Mouse (Mus musculus): ENCODE data around the gene Gm29797. TPM values are rescaled to one million over a fixed set of nuclear protein-coding genes. Genes with fewer than 3 reads are reported as not detected.
A peak's percentile ranks its signal among the peaks of the same experiment; 100 is the strongest.

The Gm29797 gene
- polyA plus RNA-seq, 1 experiment from 2014 or later, result 0.21 TPM

DNA sequence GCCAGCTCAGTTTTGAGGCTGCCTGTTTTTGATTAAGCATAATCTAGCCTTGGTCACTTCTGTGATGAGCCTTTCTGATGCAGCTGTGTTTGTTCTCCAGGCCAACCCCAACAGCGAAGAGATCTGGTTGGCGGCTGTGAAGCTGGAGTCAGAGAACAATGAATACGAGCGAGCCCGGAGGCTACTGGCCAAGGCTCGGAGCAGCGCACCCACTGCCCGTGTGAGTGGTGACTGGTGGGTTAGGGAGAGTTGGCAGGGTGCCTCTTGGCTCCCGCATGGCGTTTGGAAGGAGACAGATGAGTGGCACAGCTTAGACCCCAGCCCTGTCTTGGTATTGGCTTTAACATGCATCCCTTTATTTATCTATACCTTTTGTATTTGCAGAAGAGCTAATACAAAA lies 7.9 kb upstream of the Gm29797 start:
- H3K27ac ChIP-seq (ENCODE audit: low read length), result no peak overlapping the region
- H3K9me3 ChIP-seq (ENCODE audit: control insufficient read depth, low read length), result no peaks in the 10 kb centered on the region
- WGBS, result 90% methylated on average over 10 of the region's 10 CpGs
- no peak overlapping the region for H3K4me3 ChIP-seq (ENCODE audit: low read length)
- H3K4me1 ChIP-seq (replicated peaks; ENCODE audit: control insufficient read depth, insufficient read depth, low read length), result no peaks in the 10 kb centered on the region
- H3K27me3 ChIP-seq (ENCODE audit: control insufficient read depth, insufficient read depth, low read depth, low read length), result no peaks in the 10 kb centered on the region
- H3K9ac ChIP-seq (ENCODE audit: low read length), result no peak overlapping the region
- no peak for ATAC-seq (ENCODE audit: low read depth)
- peaks cover 47% of the 10 kb centered on the region for H3K36me3 ChIP-seq (ENCODE audit: control insufficient read depth, insufficient read depth, low read length)
- no peak overlapping the region for H3K4me2 ChIP-seq (ENCODE audit: low read depth, low read length)

DNA sequence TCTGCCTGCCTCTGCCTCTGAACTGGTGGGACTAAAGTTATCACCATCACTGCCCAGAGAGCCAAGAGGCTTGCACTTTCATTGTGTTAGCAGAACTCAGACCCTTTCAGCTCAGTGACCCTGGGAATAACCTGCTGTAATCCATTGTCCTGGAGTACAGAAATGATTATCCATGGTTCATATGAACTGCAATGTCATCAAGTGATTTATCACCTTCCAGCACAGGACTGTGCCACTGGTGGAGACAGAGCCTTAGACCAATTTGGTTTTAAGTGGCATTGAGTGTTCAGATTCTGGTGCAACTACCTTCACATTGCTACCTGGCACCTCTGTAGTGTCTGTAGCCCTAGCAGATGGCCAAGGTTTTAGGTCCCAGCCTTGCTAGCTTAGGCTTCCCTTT lies 3.8 kb upstream of the Gm29797 start:
- H3K27ac ChIP-seq (ENCODE audit: low read length), result no peak overlapping the region

DNA sequence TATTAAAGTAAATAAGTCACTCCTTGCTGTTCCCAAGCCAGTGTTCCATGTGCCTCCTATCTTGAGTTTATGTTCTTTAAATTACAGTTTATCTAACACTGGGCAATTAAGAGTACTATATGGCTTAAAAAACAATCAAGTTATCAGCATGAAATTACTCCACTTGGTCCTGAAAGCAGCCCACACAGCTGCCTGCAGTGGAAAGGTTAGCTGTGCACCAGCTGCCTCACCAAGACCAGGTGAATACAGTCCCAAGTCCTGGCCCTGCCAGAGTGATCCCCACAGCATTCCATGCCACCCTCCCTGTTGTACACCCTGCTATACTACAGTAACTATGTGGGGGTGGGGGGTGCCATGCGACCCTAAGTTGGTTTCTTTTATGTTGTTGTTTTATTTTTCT lies 3.3 kb upstream of the Gm29797 start:
- WGBS, result 87% methylated on average over 1 of the region's 1 CpGs
- ATAC-seq (ENCODE audit: low read depth), result no peak
- Histone ChIP-seq H3K4me1 (replicated peaks; ENCODE audit: control insufficient read depth, insufficient read depth, low read length) (no peaks in the 10 kb centered on the region), H3K36me3 (ENCODE audit: control insufficient read depth, insufficient read depth, low read length) (peaks cover 41% of the 10 kb centered on the region), H3K9me3 (ENCODE audit: control insufficient read depth, low read length) (no peaks in the 10 kb centered on the region), H3K4me3 (ENCODE audit: low read length) (no peak overlapping the region), H3K27ac (ENCODE audit: low read length) (no peak overlapping the region), H3K9ac (ENCODE audit: low read length) (no peak overlapping the region), H3K27me3 (ENCODE audit: control insufficient read depth, insufficient read depth, low read depth, low read length) (no peaks in the 10 kb centered on the region), H3K4me2 (ENCODE audit: low read depth, low read length) (no peak overlapping the region)

More for the DNA sequence above, 3.8 kb upstream of the Gm29797 start:
- H3K9ac ChIP-seq (ENCODE audit: low read length), result no peak overlapping the region
- no peak overlapping the region for H3K4me3 ChIP-seq (ENCODE audit: low read length)
- H3K4me2 ChIP-seq (ENCODE audit: low read depth, low read length), result no peak overlapping the region
- peaks cover 45% of the 10 kb centered on the region for H3K36me3 ChIP-seq (ENCODE audit: control insufficient read depth, insufficient read depth, low read length)
- no peaks in the 10 kb centered on the region for H3K9me3 ChIP-seq (ENCODE audit: control insufficient read depth, low read length)
- ATAC-seq (ENCODE audit: low read depth), result no peak
- H3K27me3 ChIP-seq (ENCODE audit: control insufficient read depth, insufficient read depth, low read depth, low read length), result no peaks in the 10 kb centered on the region
- no peaks in the 10 kb centered on the region for H3K4me1 ChIP-seq (replicated peaks; ENCODE audit: control insufficient read depth, insufficient read depth, low read length)

DNA sequence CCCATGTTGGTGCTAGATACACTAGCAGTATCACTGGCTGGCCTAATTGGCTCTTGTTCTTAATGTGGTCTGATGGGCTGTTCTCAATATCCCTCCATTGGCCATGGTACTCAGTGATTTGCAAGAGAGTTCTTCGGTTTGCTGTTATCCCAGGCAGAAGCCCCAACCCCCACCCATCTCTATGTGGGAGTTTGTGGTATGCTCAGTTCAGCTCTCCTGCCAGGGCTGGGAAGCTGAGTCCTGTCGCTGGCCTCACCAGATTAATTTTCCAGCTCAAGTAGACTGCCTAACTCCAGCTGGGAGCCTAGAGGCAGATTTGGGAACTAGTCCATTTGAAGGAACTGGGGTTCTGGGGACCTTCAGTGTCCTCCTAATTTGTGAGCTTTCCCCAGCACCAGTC lies 607 bp downstream of the Gm29797 start:
- H3K4me3 ChIP-seq (ENCODE audit: low read length), result no peak overlapping the region
- no peak overlapping the region for H3K4me2 ChIP-seq (ENCODE audit: low read depth, low read length)
- peaks cover 3% of the 10 kb centered on the region for H3K4me1 ChIP-seq (replicated peaks; ENCODE audit: control insufficient read depth, insufficient read depth, low read length)
- no peaks in the 10 kb centered on the region for H3K27me3 ChIP-seq (ENCODE audit: control insufficient read depth, insufficient read depth, low read depth, low read length)
- no peak overlapping the region for H3K27ac ChIP-seq (ENCODE audit: low read length)
- no peak overlapping the region for H3K9ac ChIP-seq (ENCODE audit: low read length)
- WGBS, result 56% methylated on average over 2 of the region's 2 CpGs
- ATAC-seq (ENCODE audit: low read depth), result no peak
- H3K36me3 ChIP-seq (ENCODE audit: control insufficient read depth, insufficient read depth, low read length), result peaks cover 19% of the 10 kb centered on the region
- no peaks in the 10 kb centered on the region for H3K9me3 ChIP-seq (ENCODE audit: control insufficient read depth, low read length)

DNA sequence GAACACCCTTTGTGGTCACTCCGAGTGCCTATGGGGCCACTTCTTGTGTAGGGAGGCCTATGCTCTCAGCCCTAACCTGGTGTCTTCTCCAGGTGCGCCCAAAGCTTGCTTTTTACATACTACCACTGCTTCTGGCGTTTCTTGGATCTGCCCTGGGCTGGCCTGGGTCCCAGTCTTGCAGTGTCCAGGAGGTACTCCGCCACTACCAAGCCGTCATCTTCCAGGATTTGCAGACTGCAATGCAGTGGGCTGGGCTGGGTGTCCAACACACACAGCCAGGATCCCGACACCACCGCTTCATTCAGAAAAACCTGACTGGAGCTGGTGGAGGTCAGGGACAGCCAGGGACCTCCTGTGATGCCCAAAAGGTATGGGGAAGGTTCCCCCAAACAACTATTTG lies 1.7 kb downstream of the Gm29797 start:
- Histone ChIP-seq H3K9me3 (ENCODE audit: control insufficient read depth, low read length) (no peaks in the 10 kb centered on the region), H3K9ac (ENCODE audit: low read length) (no peak overlapping the region), H3K36me3 (ENCODE audit: control insufficient read depth, insufficient read depth, low read length) (peaks cover 14% of the 10 kb centered on the region), H3K4me1 (replicated peaks; ENCODE audit: control insufficient read depth, insufficient read depth, low read length) (peaks cover 3% of the 10 kb centered on the region), H3K27me3 (ENCODE audit: control insufficient read depth, insufficient read depth, low read depth, low read length) (no peaks in the 10 kb centered on the region), H3K27ac (ENCODE audit: low read length) (no peak overlapping the region), H3K4me2 (ENCODE audit: low read depth, low read length) (no peak overlapping the region), H3K4me3 (ENCODE audit: low read length) (no peak overlapping the region)
- 83% methylated on average over 7 of the region's 7 CpGs for WGBS
- no peak for ATAC-seq (ENCODE audit: low read depth)

DNA sequence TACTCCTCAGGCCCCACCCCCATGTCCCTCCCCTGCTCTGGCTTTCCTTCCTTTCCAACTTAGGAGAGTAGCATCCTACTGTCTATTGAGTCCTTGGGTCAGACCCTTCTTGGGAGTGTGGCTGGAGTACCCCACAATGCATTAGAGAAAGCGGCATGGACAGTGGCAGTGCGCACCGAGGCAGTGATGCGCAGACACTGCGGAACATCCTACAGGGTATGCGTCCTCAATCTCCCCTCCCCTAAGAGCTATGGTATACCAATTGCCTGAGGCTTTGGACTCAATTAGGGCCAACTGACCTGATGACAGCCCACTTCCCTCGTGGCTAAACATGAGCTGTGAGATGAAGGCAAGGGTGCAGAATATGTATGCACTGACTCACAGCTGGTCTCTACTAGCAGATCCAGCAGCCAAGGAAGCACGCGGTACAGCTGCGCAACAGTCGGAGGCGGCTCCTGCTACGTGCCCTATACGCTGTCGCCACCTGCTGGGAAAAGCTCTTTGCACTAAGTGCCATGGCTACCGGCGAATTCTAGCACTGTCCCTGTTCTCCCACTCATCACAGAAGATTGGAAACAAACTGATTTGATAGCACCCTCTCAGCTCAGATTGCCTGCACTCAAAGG lies 2.2 kb downstream of the Gm29797 start:
- Histone ChIP-seq H3K36me3 (ENCODE audit: control insufficient read depth, insufficient read depth, low read length) (peaks cover 13% of the 10 kb centered on the region), H3K9ac (ENCODE audit: low read length) (no peak overlapping the region), H3K27ac (ENCODE audit: low read length) (peak overlapping the region; percentile 11; the same call in 1 of the 2 replicates), H3K9me3 (ENCODE audit: control insufficient read depth, low read length) (no peaks in the 10 kb centered on the region), H3K4me2 (ENCODE audit: low read depth, low read length) (no peak overlapping the region), H3K4me1 (replicated peaks; ENCODE audit: control insufficient read depth, insufficient read depth, low read length) (peaks cover 3% of the 10 kb centered on the region), H3K4me3 (ENCODE audit: low read length) (no peak overlapping the region), H3K27me3 (ENCODE audit: control insufficient read depth, insufficient read depth, low read depth, low read length) (no peaks in the 10 kb centered on the region)
- peak; percentile 21; the same call in 1 of the 2 replicates for ATAC-seq (ENCODE audit: low read depth)
- WGBS, result 41% methylated on average over 17 of the region's 17 CpGs

DNA sequence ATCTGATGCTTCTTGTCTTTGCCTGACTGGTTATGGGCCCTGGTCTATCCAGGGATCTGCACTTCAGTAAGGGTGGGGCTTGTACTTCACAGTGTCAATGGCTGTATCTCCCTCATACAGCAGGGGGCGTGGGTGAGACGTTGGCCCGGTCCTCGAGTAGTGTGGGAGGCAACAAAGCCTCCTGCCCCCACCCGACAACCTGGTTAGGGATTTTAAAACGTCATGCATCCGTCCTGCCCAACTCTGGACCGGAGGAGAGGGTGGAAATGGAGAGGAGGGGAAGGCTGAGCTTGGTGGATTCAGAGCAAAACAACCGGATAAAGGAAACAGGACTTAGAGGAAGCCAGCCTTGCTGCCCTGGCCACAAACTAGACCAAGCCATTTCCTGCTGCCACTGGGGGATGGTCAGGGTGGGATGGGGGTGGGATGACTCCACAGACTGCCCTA lies 2.8 kb downstream of the Gm29797 start:
- ATAC-seq (ENCODE audit: low read depth), result peak; percentile 86
- 8% methylated on average over 9 of the region's 9 CpGs for WGBS
- no peak overlapping the region; the same call in 1 of the 2 replicates for H3K9ac ChIP-seq (ENCODE audit: low read length)
- H3K4me1 ChIP-seq (replicated peaks; ENCODE audit: control insufficient read depth, insufficient read depth, low read length), result peaks cover 3% of the 10 kb centered on the region
- H3K9me3 ChIP-seq (ENCODE audit: control insufficient read depth, low read length), result no peaks in the 10 kb centered on the region
- no peaks in the 10 kb centered on the region for H3K27me3 ChIP-seq (ENCODE audit: control insufficient read depth, insufficient read depth, low read depth, low read length)
- H3K36me3 ChIP-seq (ENCODE audit: control insufficient read depth, insufficient read depth, low read length), result peaks cover 11% of the 10 kb centered on the region
- H3K27ac ChIP-seq (ENCODE audit: low read length), result peak overlapping the region; percentile 11; the same call in 1 of the 2 replicates
- no peak overlapping the region for H3K4me2 ChIP-seq (ENCODE audit: low read depth, low read length)
- H3K4me3 ChIP-seq (ENCODE audit: low read length), result no peak overlapping the region

DNA sequence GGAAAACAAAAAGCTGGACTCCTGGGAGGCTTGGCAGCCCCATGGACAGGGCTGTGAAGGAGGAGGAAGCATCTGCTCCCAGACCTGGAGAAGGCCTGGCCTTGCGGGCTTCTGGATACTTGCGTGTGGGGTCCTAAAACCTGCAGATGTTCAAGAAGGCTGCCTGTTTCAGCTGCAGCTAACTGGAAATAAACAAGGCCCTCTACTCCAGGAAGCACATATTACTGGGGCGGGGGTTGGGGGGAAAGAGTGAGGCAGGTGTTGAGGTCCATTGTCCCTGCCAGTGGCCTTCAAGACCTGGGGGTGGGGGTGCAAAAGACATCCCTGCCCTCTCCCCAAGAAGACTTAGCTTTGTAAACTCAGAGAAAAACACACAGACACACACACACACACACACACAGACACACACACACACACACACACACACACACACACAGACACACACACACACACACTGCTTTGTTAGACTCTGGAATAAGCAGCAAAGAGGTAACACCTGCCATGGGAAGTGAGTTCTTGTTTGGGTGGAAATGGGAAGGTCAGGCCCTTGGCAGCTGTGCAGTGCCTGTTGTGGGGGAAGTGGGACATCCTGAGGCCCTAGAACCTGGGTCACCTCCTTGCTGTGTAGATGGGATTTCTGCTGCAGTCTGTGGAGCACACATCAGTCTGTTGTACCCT lies 5.9 kb downstream of the Gm29797 start:
- no peaks in the 10 kb centered on the region for H3K36me3 ChIP-seq (ENCODE audit: control insufficient read depth, insufficient read depth, low read length)
- no peak overlapping the region for H3K4me2 ChIP-seq (ENCODE audit: low read depth, low read length)
- peaks cover 3% of the 10 kb centered on the region for H3K4me1 ChIP-seq (replicated peaks; ENCODE audit: control insufficient read depth, insufficient read depth, low read length)
- peak overlapping the region; percentile 86 for H3K27ac ChIP-seq (ENCODE audit: low read length)
- 79% methylated on average over 3 of the region's 3 CpGs for WGBS
- H3K4me3 ChIP-seq (ENCODE audit: low read length), result no peak overlapping the region
- H3K9ac ChIP-seq (ENCODE audit: low read length), result no peak overlapping the region
- peak; percentile 51 for ATAC-seq (ENCODE audit: low read depth)
- H3K9me3 ChIP-seq (ENCODE audit: control insufficient read depth, low read length), result no peaks in the 10 kb centered on the region
- no peaks in the 10 kb centered on the region for H3K27me3 ChIP-seq (ENCODE audit: control insufficient read depth, insufficient read depth, low read depth, low read length)

DNA sequence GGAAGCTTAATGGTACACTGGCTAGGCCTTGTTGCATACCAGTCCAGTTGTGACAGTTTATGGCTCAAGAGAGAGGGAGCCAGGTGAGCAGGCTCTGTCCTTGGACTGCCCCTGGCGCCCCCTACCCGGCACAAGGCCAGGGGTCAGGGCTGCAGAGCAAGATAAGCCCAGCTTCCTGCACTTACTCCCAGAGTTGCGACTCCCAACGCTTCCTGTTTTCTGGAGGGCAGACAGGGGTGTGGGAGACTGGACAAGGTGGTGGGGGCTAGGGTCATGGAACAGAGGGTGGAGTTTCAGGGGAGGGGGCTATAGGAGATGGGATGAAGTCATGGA lies 6.4 kb downstream of the Gm29797 start:
- Histone ChIP-seq H3K27ac (ENCODE audit: low read length) (peak overlapping the region; percentile 86), H3K4me2 (ENCODE audit: low read depth, low read length) (no peak overlapping the region), H3K36me3 (ENCODE audit: control insufficient read depth, insufficient read depth, low read length) (no peaks in the 10 kb centered on the region), H3K9me3 (ENCODE audit: control insufficient read depth, low read length) (no peaks in the 10 kb centered on the region), H3K4me1 (replicated peaks; ENCODE audit: control insufficient read depth, insufficient read depth, low read length) (peaks cover 3% of the 10 kb centered on the region), H3K9ac (ENCODE audit: low read length) (no peak overlapping the region), H3K27me3 (ENCODE audit: control insufficient read depth, insufficient read depth, low read depth, low read length) (no peaks in the 10 kb centered on the region), H3K4me3 (ENCODE audit: low read length) (no peak overlapping the region)
- ATAC-seq (ENCODE audit: low read depth), result peak; percentile 70
- 9% methylated on average over 4 of the region's 4 CpGs for WGBS

Measured in lung, embryonic 16.5 days (tissue).